Mouse (Mus musculus): Measurements from ENCODE around the gene Hoxc9. TPM values are rescaled to one million over a fixed set of nuclear protein-coding genes. Genes with fewer than 3 reads are reported as not detected.

Gene Hoxc9
- total RNA-seq, 2 experiments from 2014 or later: 5.7 to 5.8 TPM

Small RNA genes within 50 kb of the gene (microRNA-seq; reads per million reads assigned to microRNA genes)
- 1,179 to 1,348 reads per million in 2 experiments for gene Mir196a-2
- 357 to 585 reads per million in 2 experiments for gene Mir615

Other genes with a start within 250 kb of the Hoxc9 start
- gene Hoxc13, start 55.3 kb upstream of the Hoxc9 start, total RNA-seq (2021): not detected
- gene Hoxc12, start 39.7 kb upstream of the Hoxc9 start, total RNA-seq (2021): under 1 TPM in 1 of 2 experiments, not detected in 1; 0.22 TPM
- 1 to 10 TPM; 6.6 to 9.1 TPM for gene Hoxc11, start 22.0 kb upstream of the Hoxc9 start, total RNA-seq (2021)
- 10 to 100 TPM; 47.9 to 48.0 TPM for gene Hoxc10, start 9.6 kb upstream of the Hoxc9 start, total RNA-seq (2021)
- 1 to 10 TPM; 1.4 to 1.8 TPM for gene Hoxc5, start 9.0 kb upstream of the Hoxc9 start, total RNA-seq (2021)
- 1 to 10 TPM; 1.1 to 1.2 TPM for gene Hoxc8, start 14.2 kb downstream of the Hoxc9 start, total RNA-seq (2021)
- 1 to 10 TPM; 5.2 to 5.9 TPM for gene Hoxc6, start 21.8 kb downstream of the Hoxc9 start, total RNA-seq (2021)
- 1 to 10 TPM; 3.8 to 5.0 TPM for gene Hoxc4, start 42.5 kb downstream of the Hoxc9 start, total RNA-seq (2021)
- 10 to 100 TPM; 10.6 to 11.6 TPM for gene Smug1, start 190.7 kb downstream of the Hoxc9 start, total RNA-seq (2021)

Measured in gastrocnemius, postnatal 14 days (tissue).